In the genomic region with DNA sequence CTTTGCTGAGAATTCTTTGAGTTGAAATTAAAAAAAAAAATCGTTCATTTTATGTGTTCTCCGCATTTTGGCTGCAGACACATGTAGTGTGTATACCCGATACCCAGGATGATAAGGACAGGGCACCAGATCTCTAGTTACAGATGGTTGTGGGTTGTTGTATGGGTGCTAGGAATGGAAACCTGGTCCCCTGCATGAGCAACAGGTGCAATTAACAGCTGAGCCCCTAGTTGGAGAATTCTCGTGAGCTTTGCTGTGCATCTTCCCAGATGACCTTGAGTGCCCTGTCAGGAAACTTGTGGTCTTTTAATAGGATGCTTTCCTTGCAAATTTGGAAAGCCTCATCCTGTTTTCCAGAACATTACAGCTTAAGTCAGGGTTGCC, we compare ENCODE assay signal across 25 mouse cellular contexts.
"Had no signal": no experiment of that assay in that cellular context is flagged by ENCODE, and none has a peak within 500 bp of the region (broad histone marks: within the 10 kb centered on the region; RNA-seq: fewer than 3 reads in every experiment).

No protein-coding gene starts in this region.

- H3K27ac ChIP-seq: heart, adult 2 months; heart, embryonic 13.5 days; heart, embryonic 15.5 days; hindbrain, embryonic 13.5 days; hindbrain, embryonic 15.5 days; hindbrain, postnatal 0 days; kidney, embryonic 15.5 days; kidney, postnatal 0 days; limb, embryonic 13.5 days; limb, embryonic 15.5 days had no signal

- H3K4me2 ChIP-seq: heart, embryonic 11.5 days; heart, embryonic 13.5 days; heart, embryonic 15.5 days; hindbrain, embryonic 13.5 days; hindbrain, embryonic 15.5 days; kidney, embryonic 15.5 days; limb, embryonic 13.5 days; limb, embryonic 15.5 days had no signal

- H3K4me3 ChIP-seq: heart, adult 2 months; heart, embryonic 13.5 days; heart, embryonic 15.5 days; hindbrain, embryonic 13.5 days; hindbrain, embryonic 15.5 days; kidney, embryonic 15.5 days; limb, embryonic 13.5 days; limb, embryonic 15.5 days had no signal

- DNase-seq: forebrain, postnatal 0 days; gastrocnemius, postnatal 10 days; gastrocnemius, postnatal 25 days; heart, adult 11 months; heart, adult 2 months; heart, postnatal 14 days; heart, postnatal 36 days; kidney, adult 11 months; kidney, adult 9 months; kidney, postnatal 14 days; kidney, postnatal 36 days; layer of hippocampus, adult 9-11 months; layer of hippocampus, postnatal 36 days; left cerebral cortex, postnatal 4 days had no signal

- H3K9ac ChIP-seq: forebrain, postnatal 0 days; heart, embryonic 13.5 days; heart, embryonic 15.5 days; hindbrain, embryonic 13.5 days; hindbrain, embryonic 15.5 days; kidney, embryonic 15.5 days; limb, embryonic 13.5 days; limb, embryonic 15.5 days had no signal

- H3K9me3 ChIP-seq: heart, embryonic 15.5 days; hindbrain, embryonic 15.5 days; limb, embryonic 15.5 days had no signal

- H3K36me3 ChIP-seq: heart, embryonic 15.5 days; hindbrain, embryonic 13.5 days; hindbrain, embryonic 15.5 days; limb, embryonic 13.5 days; limb, embryonic 15.5 days had no signal

- ATAC-seq: forebrain, postnatal 0 days; hindbrain, postnatal 0 days; intestine, embryonic 16.5 days had no signal

- H3K27me3 ChIP-seq: heart, embryonic 13.5 days; heart, embryonic 15.5 days; hindbrain, embryonic 13.5 days; hindbrain, embryonic 15.5 days; kidney, embryonic 15.5 days; limb, embryonic 13.5 days; limb, embryonic 15.5 days had no signal
